Mouse (Mus musculus) ES-CJ7 (cell line): Measurements from ENCODE around the gene Smg1.

Experiments
- DNase-seq: peaks from one replicate; pipeline ENCODE4 v3.0.0; 2011; ENCODE audit warnings: low read depth, low spot score

Smg1 gene

DNA sequence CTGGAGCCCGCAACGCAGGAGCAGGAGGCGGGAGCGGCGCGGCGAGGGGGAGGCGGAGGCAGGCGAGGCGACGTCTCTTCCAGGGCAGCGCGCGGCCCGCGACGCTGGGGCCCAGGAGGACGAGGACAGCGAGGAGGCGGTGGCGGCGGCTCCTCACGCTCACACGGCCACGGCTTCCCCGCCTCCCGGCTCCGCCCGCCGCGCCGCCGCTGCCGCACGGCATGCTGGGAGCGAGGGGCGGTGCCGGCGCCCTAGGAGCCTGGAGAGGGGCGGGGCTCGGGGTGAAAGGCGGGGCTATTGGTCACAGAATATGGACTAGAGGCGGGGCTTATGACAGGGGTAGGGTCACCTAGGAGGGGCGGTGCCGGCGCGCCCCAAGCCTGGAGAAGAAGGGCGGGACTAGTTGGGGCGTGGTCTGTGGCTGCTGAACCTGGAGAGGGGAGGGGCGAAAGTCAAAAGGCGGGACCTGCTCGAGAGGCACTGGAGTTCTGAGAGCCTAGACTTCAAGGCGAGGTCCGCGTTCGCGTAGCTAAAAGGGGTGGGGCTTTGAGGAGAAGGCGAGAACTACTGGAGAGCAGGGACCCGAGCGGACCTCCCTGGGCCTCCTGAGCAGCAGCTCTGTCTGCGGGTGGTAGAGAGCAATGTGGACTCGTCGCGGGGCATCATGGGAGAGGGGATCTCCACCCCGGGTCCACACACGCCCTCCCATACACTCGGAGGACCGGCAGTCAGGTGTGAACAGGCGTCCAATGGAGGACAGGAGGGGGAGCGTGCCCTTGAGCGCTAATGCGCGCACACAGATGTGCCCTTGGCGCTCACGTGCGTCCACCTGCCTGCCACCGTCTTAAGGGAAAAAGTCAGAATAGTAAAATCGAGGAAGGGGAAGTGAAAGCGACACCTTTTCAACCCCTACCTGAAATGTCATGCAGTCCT, at the start of gene Smg1:
Smg1 (minus strand) TSS at position 218 of the 933 bp plus-strand sequence.
- DNase-seq: peak; percentile 100

DNA sequence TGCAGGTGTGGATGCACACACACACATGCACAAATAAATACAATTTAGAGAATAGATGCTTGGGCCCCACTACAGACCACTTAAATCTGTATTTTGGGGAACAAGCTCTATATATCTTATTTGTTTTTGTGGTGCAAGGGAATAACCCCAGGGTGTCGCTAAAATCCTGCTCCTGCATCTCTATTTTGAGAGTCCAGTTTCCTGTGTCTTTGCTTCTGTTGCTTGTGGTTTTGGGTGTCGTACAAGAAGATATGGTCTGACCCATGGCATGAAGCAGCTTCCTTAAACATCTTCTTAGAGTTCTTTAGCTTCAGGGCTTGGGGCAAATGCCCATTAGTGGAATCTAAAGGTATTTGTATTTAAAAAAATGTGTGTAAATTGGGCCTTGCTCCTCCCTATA, 39.7 kb upstream of the Smg1 start:
- DNase-seq: no peak

DNA sequence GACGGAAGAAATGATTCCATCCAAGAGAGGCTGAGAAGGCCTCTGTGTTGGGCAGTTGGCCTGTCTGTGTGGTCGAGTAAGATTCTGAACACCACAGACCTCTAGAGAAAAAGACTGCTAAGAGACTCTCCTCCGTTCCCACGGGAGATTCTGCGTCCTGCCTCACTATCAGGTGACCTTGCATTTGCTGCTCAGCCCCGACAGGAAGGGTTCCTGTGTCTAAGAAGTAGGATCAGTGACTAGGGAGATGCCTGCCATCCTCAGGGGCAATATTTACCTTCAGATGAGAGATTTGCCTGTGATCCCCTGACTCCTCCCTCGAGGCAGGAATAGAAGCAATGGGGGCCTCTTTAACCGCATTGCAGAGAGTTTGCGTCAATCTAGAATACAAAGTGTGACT, 39.1 kb upstream of the Smg1 start:
- no peak for DNase-seq

DNA sequence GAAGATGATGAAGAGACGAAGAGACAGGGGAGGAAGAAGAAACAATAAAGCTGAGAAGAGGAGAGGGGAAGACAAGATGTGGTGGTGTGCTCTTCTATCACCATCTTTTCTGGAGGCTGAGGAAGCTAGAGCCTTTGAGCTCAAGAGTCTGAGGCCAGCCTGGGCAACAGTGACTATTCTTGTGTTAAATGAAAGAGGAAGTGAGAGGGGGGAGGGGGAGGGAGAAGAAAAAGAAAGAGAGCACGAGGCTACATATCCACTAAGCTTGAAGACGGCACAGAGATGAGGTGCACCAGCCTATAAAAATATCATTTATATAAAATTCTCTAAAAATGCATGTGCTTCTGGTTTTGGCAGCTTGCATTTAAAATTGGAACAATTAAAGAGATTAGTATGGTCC, 36.1 kb upstream of the Smg1 start:
- no peak for DNase-seq

DNA sequence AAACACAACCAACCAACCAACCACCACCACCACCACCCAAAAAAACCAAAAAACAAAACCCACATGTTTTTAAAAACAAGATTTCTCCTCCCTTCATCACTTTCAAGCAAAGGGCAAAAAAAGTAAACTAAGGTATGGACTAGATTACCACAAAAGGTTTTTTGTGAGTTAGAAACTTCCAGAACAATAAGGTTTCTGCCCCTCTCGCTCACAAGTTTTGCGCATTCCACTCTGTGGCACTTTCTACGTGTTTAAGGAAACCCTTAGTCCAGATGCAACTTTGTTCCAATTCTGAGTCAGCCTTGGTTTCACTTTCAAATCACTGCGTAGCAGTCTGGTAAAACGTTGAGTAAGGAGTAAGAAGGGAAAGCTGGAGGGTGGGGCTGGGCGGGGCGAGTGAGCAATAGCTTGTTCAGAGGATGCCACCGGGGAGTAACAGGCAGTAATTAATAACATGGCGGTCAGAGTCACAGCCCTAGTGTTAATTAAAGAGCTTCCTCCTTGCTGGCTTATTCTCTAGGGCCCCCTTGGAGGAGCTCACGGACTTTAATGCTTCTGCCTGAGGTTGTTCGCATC, 34.0 kb upstream of the Smg1 start:
- peak; percentile 52 for DNase-seq

DNA sequence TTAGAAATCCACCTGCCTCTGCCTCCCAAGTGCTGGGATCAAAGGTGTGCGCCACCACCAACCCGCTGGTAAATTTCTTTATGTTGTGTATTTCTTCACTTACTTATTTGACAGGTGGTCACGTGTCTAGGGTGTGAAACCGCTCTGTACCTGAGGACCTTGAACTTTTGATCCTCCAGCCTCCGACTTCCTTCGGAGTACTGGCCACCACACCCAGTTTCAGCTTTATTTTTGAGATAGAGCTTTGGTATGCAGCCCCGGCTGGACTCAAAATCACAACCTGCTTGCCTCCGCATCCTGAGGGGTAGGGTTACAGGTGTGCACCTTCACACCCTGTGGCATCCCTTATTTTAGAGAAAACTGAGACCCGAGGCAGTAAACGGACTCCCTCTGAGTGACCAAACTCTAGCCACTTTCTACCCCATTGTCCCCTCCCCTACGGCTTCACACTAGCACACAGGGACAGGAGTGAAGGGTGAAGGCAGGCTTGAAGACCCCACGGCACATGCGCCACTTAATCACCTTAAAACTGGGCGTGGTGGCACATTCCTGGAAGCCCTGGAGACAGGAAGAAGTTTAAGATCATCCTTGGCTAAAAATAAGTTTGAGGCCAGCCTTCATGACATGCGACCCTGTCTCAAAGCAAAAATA, 33.3 kb upstream of the Smg1 start:
- peak; percentile 54 for DNase-seq

DNA sequence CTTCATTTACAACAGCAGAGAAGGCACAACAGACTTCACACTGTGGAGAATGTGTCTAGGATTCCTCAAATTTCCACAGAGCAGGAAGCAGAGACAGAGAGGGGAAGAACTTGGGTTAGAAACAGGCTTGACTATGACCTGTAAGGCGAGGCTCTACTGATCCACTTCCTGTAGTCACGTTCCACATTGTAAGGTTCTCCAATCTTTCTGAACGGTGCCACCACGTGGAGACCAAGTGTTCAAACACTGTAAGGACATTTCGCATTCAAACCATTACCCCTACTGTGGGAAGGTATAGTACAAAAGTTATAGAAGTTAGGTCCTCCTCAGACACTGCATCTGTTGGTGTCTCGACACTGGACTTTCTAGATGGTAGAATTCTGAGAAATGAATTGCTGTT, 31.8 kb upstream of the Smg1 start:
- no peak for DNase-seq

DNA sequence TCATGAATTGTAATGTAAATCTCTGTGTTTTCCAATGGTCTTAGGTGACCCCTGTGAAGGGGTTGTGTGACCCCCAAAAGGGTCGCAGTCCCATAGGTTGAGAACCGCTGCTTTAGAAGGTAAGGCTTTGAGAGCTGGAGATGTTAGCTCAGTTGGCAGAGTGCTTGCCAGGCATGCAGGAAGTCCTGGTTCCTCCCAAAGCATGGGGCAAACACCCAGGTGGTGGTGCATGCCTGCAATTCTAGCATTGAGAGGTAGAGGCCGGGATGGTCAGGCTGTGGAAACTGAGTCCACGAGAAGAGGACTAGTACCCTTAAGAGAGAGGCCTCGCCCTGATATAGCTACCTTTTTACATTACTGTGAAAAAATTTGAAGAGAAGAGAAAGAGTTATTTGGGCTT, 31.4 kb upstream of the Smg1 start:
- no peak for DNase-seq

DNA sequence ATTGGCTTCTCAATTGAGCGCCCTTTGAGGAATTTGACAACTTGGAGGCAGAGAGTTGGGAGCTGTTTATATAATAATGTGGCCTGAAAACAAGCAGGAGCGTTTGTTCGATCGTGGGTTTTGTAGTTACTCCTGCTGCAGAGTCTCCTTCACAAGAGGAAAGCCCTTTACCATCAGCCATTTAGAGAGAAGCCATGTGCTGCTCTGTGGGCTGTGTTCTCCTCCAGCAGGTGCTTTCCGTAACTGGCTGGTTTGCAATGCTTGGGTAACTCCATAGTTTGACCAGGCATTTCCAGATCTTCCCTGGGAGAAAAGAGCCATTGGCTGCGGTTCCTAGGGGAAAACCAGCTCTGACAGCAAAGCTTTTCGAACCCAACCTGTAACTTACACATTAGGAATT, 30.7 kb upstream of the Smg1 start:
- no peak for DNase-seq

DNA sequence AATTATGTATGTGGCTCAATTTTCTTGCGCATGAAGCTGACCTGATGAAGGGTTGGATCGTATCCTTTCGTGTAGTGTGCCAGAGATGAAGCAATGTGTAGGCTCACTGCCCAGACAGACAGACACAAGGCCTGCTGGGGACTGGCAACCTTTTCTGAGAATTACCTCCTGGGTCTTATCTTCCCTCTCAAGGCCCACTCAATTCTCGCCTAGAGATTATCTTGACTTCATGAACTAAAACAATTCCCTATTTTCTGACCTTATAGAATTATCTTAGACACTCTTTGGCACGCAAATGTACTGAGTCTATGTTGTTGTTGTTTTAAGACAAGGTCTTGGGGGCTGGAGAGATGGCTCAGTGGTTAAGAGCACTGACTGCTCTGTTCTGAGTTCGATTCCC, 22.6 kb upstream of the Smg1 start:
- DNase-seq: no peak

DNA sequence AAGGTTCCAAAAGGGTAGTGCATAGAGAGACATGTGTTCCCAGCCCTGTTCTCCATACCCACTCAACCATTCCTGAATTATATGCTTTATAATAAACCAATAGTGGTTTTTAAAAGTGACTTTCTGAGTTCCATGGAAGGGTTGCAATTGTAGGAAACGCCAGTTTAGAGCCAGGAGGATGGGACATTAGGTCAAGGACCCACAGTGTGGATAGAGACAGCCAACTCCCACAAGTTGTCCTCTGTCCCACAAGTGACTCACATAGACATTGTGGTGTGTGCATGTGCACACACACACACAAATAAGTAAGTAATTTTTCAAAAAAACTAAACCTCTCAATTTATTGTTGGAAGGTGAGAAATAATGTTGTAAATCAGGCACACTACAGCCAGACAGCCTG, 20.1 kb upstream of the Smg1 start:
- no peak for DNase-seq

DNA sequence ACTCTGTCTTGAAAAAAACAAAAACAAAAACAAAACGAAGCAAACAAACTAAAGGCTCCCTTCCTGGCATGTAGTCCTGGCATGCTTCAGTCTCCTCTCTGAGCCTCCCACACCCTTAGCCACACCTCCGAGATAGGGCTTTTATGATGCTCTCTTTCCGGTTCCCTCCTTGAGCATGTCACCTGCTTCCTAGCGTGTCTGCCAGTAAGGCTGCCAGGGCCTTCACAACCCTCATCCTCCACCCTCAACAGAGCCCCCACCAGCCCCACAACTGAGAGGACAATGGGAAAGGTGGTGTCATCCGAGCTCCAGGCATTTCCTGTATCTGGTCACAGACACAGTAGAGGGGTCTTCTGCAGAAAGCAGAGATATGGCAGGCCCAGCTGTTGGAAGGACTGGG, 18.9 kb upstream of the Smg1 start:
- DNase-seq: no peak

DNA sequence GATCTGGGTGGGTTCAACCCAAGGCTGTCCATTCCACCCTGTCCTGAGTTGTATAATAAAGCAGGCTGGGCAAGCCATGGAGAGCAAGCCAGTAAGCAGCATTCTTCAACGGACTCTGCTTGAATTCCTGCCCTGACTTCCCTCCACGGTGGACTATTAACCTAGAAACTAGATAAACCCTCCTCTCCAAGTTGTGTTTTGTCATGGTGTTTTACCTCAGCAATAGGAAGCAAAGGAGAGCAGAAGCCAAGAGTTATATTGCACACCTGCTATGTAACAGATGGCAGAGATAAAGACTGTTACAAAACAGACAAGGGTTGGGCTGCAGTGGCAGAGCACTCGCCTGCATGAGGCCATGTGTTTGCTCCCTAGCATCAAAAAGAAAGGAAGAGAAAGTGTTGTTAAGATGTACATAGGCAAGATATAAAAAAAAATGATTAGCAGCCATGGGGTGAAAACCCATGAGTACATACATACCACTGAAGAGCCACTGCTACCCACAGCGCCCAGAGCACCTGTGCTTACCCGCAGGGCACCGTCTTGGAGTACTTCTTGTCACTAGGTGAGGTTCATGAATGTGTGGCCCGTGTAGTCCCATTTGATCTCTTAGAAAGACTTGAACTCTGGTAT, 16.3 kb upstream of the Smg1 start:
- no peak for DNase-seq

DNA sequence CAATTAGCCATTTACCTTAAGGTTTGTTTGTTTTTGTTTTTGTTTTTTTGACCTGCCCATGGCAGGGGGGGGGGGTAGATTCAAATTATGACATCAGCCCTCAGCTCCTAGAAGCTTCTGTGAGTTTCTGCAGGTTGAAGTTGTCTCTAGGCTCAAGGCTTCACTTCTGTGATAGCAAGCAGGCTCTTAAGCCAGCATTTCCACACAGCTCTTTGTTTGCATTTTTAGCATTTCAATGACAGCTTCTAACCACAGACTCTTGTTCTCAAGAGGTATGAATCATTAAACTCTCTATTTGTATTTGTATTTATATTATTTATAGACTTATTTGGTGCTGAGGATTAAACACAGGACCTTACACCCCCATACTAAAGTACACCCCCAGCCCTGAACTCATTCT, 15.0 kb upstream of the Smg1 start:
- no peak for DNase-seq

DNA sequence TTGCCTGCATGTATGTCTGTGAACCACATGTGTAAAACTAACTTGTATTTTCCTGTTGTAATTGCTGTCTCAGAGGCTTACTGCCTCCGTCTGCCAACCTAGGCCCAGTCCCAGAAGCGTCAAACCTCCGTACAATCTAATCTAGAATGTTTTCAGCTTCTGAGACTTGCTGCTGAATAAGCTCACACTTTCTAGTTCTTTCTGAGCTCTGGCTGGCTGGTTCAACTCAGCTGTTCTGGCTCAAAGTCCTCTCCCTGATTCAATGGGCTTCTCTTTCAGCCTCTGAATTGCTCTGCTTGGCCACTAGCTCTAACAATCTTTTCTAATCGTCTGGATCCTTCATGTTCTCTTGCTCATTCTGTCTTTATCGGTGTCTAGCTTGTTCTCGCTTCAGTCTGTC, 13.3 kb upstream of the Smg1 start:
- DNase-seq: no peak

DNA sequence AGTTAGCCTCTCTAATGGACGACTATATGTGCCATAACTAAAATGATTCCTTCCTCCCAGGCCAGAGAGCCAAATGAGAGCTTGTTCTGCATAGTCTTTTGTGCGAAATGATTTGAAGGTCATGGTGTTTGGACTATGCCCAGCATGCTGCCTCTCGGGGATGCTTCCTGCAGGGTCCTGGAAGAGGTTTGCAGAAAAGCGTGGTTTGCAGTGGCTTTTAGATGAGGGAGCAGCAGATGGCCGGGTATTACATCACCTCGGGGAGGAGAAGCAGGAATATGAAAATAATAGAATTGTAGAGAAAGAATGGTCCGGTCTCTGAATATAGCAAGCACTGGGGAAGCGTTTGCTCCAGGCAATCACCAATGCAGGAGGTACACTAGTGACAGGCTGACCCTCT, 11.0 kb upstream of the Smg1 start:
- DNase-seq: no peak

DNA sequence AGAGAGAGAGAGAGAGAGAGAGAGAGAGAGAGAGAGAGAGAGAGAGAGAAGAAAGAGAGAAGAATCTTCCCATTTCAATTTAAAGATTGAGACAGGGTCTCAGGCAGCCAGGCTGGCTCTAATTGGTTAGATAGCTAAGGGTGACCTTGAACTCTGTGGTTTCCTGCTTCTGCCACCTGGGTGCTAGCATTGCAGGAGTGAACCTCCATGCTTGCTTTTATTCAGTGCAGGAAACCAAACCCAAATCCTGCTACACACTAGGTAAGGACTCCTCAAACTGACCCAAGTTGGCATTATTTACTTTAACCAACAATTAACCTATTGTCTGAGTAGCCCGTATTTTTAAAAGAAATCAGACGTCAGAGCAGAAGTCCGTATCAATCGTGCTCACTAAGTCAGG, 10.5 kb upstream of the Smg1 start:
- DNase-seq: no peak

DNA sequence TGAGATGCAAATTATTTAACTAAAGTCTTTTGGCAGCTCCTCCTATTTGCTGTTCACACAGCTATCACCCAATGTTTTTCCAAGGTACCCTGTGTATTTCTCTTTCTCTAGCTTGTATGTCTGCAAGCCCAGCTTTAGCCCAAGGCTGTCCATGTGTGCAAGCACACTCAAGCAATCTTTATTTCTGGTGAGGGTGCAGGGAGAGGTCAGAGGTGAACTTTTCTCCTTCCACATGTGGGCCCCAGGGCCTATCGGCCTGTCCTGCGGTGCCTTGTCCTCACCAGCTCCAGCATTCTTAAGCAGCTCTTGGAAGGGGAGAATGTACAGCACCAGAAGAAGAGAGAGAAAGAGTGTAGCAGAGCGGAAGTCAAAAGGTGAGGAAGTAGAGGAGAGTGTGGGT, 9.5 kb upstream of the Smg1 start:
- no peak for DNase-seq

DNA sequence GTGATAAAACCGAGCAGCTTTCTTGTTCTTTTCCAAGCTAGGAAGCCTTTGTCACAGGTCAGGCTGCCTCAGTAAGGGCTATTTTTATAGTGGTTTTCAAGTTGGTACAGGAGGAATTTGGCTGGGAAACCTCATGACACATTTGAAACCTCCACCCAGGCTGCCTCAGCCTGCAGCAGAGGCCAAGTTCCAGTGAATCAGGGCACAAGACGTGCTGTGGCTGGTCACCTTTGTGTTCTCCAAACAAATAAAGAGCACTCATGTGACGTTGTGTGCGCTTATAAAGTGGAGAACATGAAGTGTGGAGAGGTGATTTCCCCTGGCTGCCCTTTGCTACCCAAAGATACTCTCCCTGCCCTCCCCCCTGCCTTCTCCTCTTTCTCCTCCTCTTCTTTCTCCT, 8.9 kb upstream of the Smg1 start:
- DNase-seq: no peak

DNA sequence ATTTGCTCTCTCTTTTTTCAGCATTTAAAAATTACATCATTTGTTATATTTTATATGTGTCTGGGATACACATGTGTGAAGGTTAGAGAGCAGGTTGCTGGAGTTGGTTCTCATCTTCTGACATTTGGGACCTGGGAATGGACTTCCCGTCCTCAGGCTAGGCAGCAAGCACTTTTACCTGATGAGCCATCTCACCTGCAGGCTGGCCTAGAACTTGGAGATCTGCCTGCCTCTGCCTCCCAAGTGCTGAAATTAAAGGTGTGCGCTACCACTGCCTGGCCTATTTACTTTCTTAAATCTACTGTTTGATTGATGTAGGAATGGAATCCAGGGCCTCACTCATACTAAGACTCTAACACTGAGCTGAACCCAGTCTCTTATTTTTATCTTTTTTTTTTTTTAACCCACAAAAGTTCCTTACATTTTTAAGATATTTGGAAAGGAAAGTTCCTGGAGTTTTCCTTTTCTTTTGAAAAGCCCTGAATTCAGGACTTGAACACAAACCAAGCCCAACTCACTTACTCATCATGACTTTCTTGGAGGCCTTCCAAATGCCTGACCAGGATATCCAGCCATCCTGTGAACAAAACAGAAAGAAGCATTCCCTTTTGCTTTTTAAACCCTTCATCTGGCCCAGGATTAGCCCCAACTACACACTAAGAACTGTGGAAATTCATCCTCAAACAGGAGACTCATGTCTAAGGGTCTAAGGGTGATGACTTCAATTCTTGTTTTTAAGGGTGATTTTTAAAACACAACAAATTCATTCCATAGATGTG, 8.1 kb upstream of the Smg1 start:
- no peak for DNase-seq

DNA sequence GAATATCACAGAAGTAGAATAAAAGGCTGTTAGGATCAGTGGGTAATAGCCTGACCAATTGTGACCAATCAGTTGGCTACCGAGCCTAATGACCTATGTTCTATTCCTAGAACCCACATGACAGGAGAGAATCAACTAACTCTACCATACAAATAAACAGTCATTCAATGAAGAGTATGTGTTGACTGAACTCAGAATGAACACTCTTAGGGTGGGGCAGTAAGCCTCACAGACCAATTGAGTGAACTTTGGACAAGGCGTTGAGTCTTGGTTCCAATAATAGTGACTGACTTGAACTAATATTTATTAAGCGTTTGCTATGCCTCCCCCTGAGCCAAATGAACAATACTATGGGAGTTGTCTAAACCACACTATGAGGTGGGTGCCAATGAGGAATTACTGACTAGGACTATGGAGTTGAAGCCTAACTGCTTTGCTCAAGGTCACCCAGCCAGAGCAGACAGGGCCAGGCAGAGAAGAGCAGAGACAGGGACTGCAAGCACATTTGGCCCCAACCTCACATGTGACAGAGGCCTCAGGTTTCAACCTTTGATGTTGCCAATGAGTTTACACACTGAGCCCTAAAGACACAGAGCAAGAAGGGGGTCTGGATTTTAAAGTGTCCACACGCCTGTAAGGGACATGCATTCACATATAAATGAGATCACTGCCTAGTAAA, 7.2 kb upstream of the Smg1 start:
- no peak for DNase-seq
